9 mouse cellular contexts compared by ENCODE assay signal in genomic region chr4:49844828-49845611, GRCm38 (mm10). TPM values are rescaled to one million over a fixed set of nuclear protein-coding genes. Genes with fewer than 3 reads are reported as not detected.
DNase-seq lines count a peak whose midpoint lies in the region; ATAC-seq lines count a peak whose summit lies in the region.
"Had no signal": no experiment of that assay in that cellular context is flagged by ENCODE, and none has a peak within 500 bp of the region (broad histone marks: within the 10 kb centered on the region; RNA-seq: fewer than 3 reads in every experiment).

No protein-coding gene starts in this region.

- peak overlapping the region; percentile 90 for H3K4me2 ChIP-seq in lung, embryonic 16.5 days (ENCODE audit: low read depth, low read length)
- peak overlapping the region; percentile 98 for H3K4me2 ChIP-seq in hindbrain, embryonic 12.5 days (replicated peaks)
- peak overlapping the region; percentile 89 for H3K4me2 ChIP-seq in limb, embryonic 11.5 days (ENCODE audit: low read depth, severe bottlenecking)

- peak; percentile 6 for DNase-seq in adrenal gland, adult 2 months
- DNase-seq in adrenal gland, postnatal 25 days, result no peak
- DNase-seq in lung, adult 18-20 months, result no peak
- peak; percentile 53 for DNase-seq in limb, embryonic 11.5 days (ENCODE audit: low spot score)
- peak; percentile 50 for DNase-seq in retina, embryonic 14.5 days (ENCODE audit: low spot score)
- no peak for DNase-seq in urinary bladder, adult 18-20 months (ENCODE audit: low spot score in 2 of 2)

- peak overlapping the region; percentile 55 for H3K4me3 ChIP-seq in lung, embryonic 16.5 days (ENCODE audit: low read length)
- H3K4me3 ChIP-seq in hindbrain, embryonic 12.5 days, result peak overlapping the region; percentile 59
- peak overlapping the region; percentile 47 for H3K4me3 ChIP-seq in limb, embryonic 11.5 days (ENCODE audit: low read depth, low read length)

- ATAC-seq in lung, embryonic 16.5 days (ENCODE audit: low read depth), result peak; percentile 41
- peak; percentile 60 for ATAC-seq in hindbrain, embryonic 12.5 days (ENCODE audit: low FRiP score)
- ATAC-seq in limb, embryonic 11.5 days (ENCODE audit: insufficient number of reproducible peaks, low FRiP score, low TSS enrichment, low read depth), result peak; percentile 63

- H3K27me3 ChIP-seq in lung, embryonic 16.5 days (ENCODE audit: control insufficient read depth, insufficient read depth, low read depth, low read length), result peaks cover 43% of the 10 kb centered on the region
- H3K27me3 ChIP-seq in hindbrain, embryonic 12.5 days, result peaks cover 45% of the 10 kb centered on the region
- H3K27me3 ChIP-seq in limb, embryonic 11.5 days (ENCODE audit: control insufficient read depth, insufficient read depth, low read length), result peaks cover 22% of the 10 kb centered on the region

- H3K9me3 ChIP-seq in lung, embryonic 16.5 days (ENCODE audit: control insufficient read depth, low read length), result no peaks in the 10 kb centered on the region
- H3K9me3 ChIP-seq in hindbrain, embryonic 12.5 days (replicated peaks), result no peaks in the 10 kb centered on the region
- no peaks in the 10 kb centered on the region for H3K9me3 ChIP-seq in limb, embryonic 11.5 days (ENCODE audit: control insufficient read depth, low read length)

- peaks cover 10% of the 10 kb centered on the region for H3K4me1 ChIP-seq in lung, embryonic 16.5 days (replicated peaks; ENCODE audit: control insufficient read depth, insufficient read depth, low read length)
- H3K4me1 ChIP-seq in hindbrain, embryonic 12.5 days, result peaks cover 10% of the 10 kb centered on the region
- 0 out of 2 replicates have a peak, but pooled peaks cover 3% of the 10 kb centered on the region for H3K4me1 ChIP-seq in limb, embryonic 11.5 days (ENCODE audit: control insufficient read depth, insufficient read depth, low read length)

- no peaks in the 10 kb centered on the region for H3K36me3 ChIP-seq in lung, embryonic 16.5 days (ENCODE audit: control insufficient read depth, insufficient read depth, low read length)
- H3K36me3 ChIP-seq in hindbrain, embryonic 12.5 days, result no peaks in the 10 kb centered on the region
- no peaks in the 10 kb centered on the region for H3K36me3 ChIP-seq in limb, embryonic 11.5 days (ENCODE audit: control insufficient read depth, insufficient read depth, low read length)

- H3K27ac ChIP-seq in lung, embryonic 16.5 days (ENCODE audit: low read length), result no peak overlapping the region
- H3K27ac ChIP-seq in hindbrain, embryonic 12.5 days, result no peak overlapping the region; the same call in 1 of the 2 replicates
- H3K27ac ChIP-seq in limb, embryonic 11.5 days (replicated peaks; ENCODE audit: low read depth, low read length), result no peak overlapping the region

- under 1% methylated on average over 60 of the region's 63 CpGs for WGBS in lung, embryonic 16.5 days
- under 1% methylated on average over 62 of the region's 63 CpGs for WGBS in hindbrain, embryonic 12.5 days
- WGBS in limb, embryonic 11.5 days, result under 1% methylated on average over 62 of the region's 63 CpGs

- peak overlapping the region; percentile 41 for H3K9ac ChIP-seq in lung, embryonic 16.5 days (ENCODE audit: low read length)
- H3K9ac ChIP-seq in hindbrain, embryonic 12.5 days, result peak overlapping the region; percentile 66
- H3K9ac ChIP-seq in limb, embryonic 11.5 days (ENCODE audit: low read length), result peak overlapping the region; percentile 27; the same call in 1 of the 2 replicates

RNA-seq across cellular contexts. Expression of gene Grin3a, which starts 0.5 kb away (rescaled TPM):
- under 1 TPM; 0.21 to 0.46 TPM for total RNA-seq in adrenal gland, adult 2 months (2021)
- polyA plus RNA-seq in adrenal gland, adult 2 months (2012; rRNA removed), result 0.01 and 0.09 TPM in 2 replicates
- total RNA-seq in adrenal gland, postnatal 25 days (2021), result 0.19 and 0.36 TPM in 2 replicates
- 0.30 and 0.39 TPM in 2 replicates for polyA plus RNA-seq in lung, embryonic 16.5 days (2015; fragmentation: Nextera tagmentation; extraction: Ambion mirVana)
- polyA plus RNA-seq in hindbrain, embryonic 12.5 days (2016; fragmentation: Nextera tagmentation; extraction: Ambion mirVana), result 4.2 and 4.4 TPM in 2 replicates
- polyA plus RNA-seq in limb, embryonic 11.5 days (2014; fragmentation: Nextera tagmentation; extraction: Ambion mirVana), result 1.1 TPM in 2 replicates
- total RNA-seq: common myeloid progenitor, adult 5-6 weeks had no signal

Comparison
In these comparisons a context has a peak if more than half of its experiments do, and no peak if none do; other contexts are left out.
1. DNase-seq: peak in adrenal gland, adult 2 months (single experiment), limb, embryonic 11.5 days (single experiment) and retina, embryonic 14.5 days (single experiment); none in adrenal gland, postnatal 25 days (single experiment), lung, adult 18-20 months (0 of 2) and urinary bladder, adult 18-20 months (0 of 2).
2. Peak in every context shown above with its lines, with median percentiles within 50 percentile points of each other: ATAC-seq, H3K4me2 ChIP-seq, H3K4me3 ChIP-seq and H3K9ac ChIP-seq.